Mouse (Mus musculus): ENCODE measurements at regions not wholly inside any gene's neighbourhood (a gene's known extent, or its start where the extent isn't known, plus 50 kb on each side); places are given as distances from the start of the nearest gene placed in this dataset.
A peak's percentile ranks its signal among the peaks of the same experiment; 100 is the strongest.

DNA sequence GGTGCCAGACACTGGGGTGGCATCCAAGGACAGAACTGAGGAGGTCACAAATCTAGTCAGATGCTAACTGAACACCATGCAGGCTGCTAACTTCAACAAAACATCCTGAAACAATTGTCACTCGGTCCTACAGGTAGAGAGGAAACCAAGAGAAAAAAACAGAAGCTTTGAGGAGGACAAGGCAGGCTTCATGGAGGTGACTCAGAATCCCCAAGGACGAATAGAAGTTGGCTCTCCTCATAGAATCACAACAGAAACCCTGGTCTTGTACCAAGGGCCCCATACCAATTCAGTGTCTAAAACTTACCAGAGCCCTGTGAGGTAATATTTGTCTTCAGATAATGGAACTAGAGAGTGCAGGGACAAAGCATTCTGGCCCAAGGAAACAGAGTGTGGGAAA, 206.1 kb upstream of the Tle3 start:
- Histone ChIP-seq H3K9me3 (no peaks in the 10 kb centered on the region), H3K4me1 (replicated peaks) (peaks cover 30% of the 10 kb centered on the region), H3K27ac (no peak overlapping the region), H3K4me3 (no peak overlapping the region), H3K27me3 (ENCODE audit: insufficient read depth, poor library complexity, severe bottlenecking) (peaks cover 45% of the 10 kb centered on the region), H3K36me3 (no peaks in the 10 kb centered on the region)
- WGBS: 81% methylated on average over 2 of the region's 2 CpGs
- DNase-seq (ENCODE audit: low spot score): no peak

DNA sequence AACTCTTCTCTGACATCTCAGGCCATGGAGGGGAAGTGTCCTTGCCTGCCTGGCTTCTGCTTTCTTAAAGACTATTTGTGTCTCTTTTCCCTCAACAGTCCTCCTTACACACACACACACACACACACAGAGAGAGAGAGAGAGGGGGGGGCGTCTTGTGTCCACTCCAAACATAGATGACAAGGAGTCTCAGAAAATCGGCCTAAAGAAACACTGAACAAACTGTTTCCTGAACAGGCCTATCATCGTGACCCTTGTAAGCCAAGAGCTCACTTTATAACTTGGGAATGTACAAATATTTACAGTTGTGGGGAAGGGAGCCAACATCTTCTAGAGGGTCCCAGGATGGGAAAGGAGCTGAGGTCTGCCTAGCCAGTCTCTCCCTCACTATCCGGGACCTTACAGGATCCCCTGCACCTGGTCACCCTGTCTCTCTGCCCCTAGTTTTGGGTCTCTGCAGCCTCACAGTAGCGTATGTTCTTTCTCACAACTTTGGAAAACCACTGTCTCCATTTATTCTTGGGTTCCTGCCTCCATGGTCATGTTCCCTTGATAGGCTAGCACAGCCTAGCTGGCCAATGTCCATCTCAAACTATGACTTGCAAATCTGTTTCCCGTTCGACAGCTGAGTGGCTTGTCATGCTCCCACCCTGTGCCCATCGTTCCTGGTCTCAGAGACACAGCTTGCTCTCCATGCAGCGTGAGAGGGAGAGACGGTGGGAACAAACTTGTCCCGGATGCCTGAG, 204.9 kb upstream of the Tle3 start:
- H3K4me1 ChIP-seq (replicated peaks): peaks cover 29% of the 10 kb centered on the region
- H3K27me3 ChIP-seq (ENCODE audit: insufficient read depth, poor library complexity, severe bottlenecking): peaks cover 42% of the 10 kb centered on the region
- no peak overlapping the region for H3K4me3 ChIP-seq
- WGBS: 84% methylated on average over 11 of the region's 11 CpGs
- no peaks in the 10 kb centered on the region for H3K36me3 ChIP-seq
- H3K9me3 ChIP-seq: no peaks in the 10 kb centered on the region
- no peak for DNase-seq (ENCODE audit: low spot score)
- no peak overlapping the region for H3K27ac ChIP-seq

DNA sequence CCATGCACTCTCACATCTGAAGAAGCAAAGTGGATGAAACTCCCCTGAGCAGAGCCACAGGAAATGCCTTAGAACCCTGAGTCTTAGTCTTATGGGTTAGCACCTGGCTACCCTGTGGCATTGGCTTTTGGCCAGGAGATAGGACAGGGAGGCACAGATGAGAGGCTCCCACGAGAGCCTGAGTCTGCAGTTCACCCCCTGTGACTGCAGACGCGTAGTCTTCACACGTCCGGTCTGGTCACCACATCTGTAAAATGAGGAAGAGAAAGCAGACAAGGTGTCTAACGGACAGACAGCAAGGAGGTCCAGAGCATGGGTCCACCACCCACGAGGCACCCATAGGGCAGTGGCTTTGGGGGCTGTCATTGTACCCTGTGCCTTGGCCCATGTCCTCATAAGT, 203.2 kb upstream of the Tle3 start:
- Histone ChIP-seq H3K9me3 (no peaks in the 10 kb centered on the region), H3K4me3 (no peak overlapping the region), H3K36me3 (no peaks in the 10 kb centered on the region), H3K27me3 (ENCODE audit: insufficient read depth, poor library complexity, severe bottlenecking) (peaks cover 38% of the 10 kb centered on the region), H3K4me1 (replicated peaks) (peaks cover 21% of the 10 kb centered on the region), H3K27ac (no peak overlapping the region)
- 87% methylated on average over 7 of the region's 7 CpGs for WGBS
- no peak for DNase-seq (ENCODE audit: low spot score)

- WGBS: 91% methylated on average over 9 of the region's 9 CpGs
- peaks cover 34% of the 10 kb centered on the region for H3K27me3 ChIP-seq (ENCODE audit: insufficient read depth, poor library complexity, severe bottlenecking)
- no peak for DNase-seq (ENCODE audit: low spot score)
These were observed 202.6 kb upstream of the Tle3 start for GRCm38 (mm10) chr9:61169506-61170090.

GRCm38 (mm10) chr9:61170921-61171320, 201.2 kb upstream of the Tle3 start:
- peaks cover 29% of the 10 kb centered on the region for H3K27me3 ChIP-seq (ENCODE audit: insufficient read depth, poor library complexity, severe bottlenecking)
- H3K4me1 ChIP-seq (replicated peaks): 0 out of 2 replicates have a peak, but pooled peaks cover 9% of the 10 kb centered on the region
- DNase-seq (ENCODE audit: low spot score): no peak
- H3K36me3 ChIP-seq: no peaks in the 10 kb centered on the region
- H3K9me3 ChIP-seq: no peaks in the 10 kb centered on the region
- H3K27ac ChIP-seq: no peak overlapping the region
- H3K4me3 ChIP-seq: no peak overlapping the region
- 87% methylated on average over 6 of the region's 6 CpGs for WGBS

More at GRCm38 (mm10) chr9:61169506-61170090, 202.6 kb upstream of the Tle3 start:
- no peak overlapping the region for H3K4me3 ChIP-seq
- peaks cover 15% of the 10 kb centered on the region for H3K4me1 ChIP-seq (replicated peaks)
- no peak overlapping the region for H3K27ac ChIP-seq
- H3K36me3 ChIP-seq: no peaks in the 10 kb centered on the region
- H3K9me3 ChIP-seq: no peaks in the 10 kb centered on the region

DNA sequence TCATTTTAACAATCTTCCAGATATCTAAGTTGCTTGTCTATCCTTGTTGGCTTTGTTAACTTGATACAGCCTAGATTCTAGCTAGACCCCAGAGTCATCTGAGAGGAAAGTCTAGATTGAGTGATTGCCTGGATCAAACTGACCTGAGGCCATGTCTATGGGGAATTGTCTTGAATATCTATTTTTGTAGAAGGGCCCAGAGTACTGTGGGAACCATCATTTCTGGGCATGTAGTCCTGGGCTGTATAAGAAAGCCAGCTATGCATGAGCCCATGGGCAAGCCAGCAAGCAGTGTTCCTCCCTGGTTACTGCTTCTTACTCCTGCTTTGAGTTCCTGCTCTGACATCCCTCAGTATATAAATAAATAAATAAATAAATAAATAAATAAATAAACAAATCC, 199.7 kb upstream of the Tle3 start:
- Histone ChIP-seq H3K9me3 (no peaks in the 10 kb centered on the region), H3K4me1 (replicated peaks) (0 out of 2 replicates have a peak, but pooled peaks cover 9% of the 10 kb centered on the region), H3K27me3 (ENCODE audit: insufficient read depth, poor library complexity, severe bottlenecking) (peaks cover 17% of the 10 kb centered on the region), H3K27ac (no peak overlapping the region), H3K4me3 (no peak overlapping the region), H3K36me3 (no peaks in the 10 kb centered on the region)
- no peak for DNase-seq (ENCODE audit: low spot score)

DNA sequence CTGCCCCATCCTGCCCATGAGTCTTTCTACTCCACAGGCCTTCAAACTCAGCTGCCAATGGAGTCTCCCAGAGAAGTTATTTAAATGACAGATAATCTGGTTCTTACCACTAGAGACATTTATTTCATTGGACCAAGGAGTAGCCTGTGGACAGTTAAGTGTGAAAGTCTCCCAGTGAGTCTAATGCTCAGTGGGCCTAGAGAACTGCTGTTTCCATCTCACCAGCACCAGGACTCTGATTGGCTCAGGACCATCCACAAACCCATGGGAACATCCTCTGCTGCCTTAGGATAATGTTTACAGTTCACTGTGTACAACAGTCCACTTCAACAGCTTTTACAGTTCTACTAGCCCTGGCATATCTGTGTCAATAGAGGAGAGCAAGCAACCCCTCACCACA, 198.6 kb upstream of the Tle3 start:
- Histone ChIP-seq H3K27me3 (ENCODE audit: insufficient read depth, poor library complexity, severe bottlenecking) (peaks cover 15% of the 10 kb centered on the region), H3K4me3 (no peak overlapping the region), H3K4me1 (replicated peaks) (0 out of 2 replicates have a peak, but pooled peaks cover 9% of the 10 kb centered on the region), H3K9me3 (no peaks in the 10 kb centered on the region), H3K27ac (no peak overlapping the region), H3K36me3 (no peaks in the 10 kb centered on the region)
- DNase-seq (ENCODE audit: low spot score): no peak

DNA sequence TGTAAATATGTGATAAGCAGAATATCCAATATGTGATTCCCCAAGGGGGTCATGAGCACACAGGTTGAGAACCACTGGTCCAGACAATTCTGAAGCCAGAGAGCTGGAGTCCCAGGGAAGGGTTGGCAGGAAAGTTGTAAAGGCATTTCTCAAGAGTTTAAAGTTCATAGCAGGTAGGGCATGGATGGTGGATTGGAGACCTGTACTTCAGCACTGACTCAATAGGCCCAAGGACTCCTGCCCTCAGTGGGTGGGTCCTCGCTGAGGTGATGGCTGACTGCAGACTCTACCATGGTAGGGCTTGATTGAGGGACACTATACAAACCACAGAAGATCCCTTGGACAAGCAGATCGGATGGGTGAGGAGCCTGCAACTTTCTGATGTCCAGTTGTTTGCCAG, 196.8 kb upstream of the Tle3 start:
- peaks cover 11% of the 10 kb centered on the region; the same call in 1 of the 2 replicates for H3K27me3 ChIP-seq (ENCODE audit: insufficient read depth, poor library complexity, severe bottlenecking)
- 0 out of 2 replicates have a peak, but pooled peaks cover 9% of the 10 kb centered on the region for H3K4me1 ChIP-seq (replicated peaks)
- H3K27ac ChIP-seq: no peak overlapping the region
- 95% methylated on average over 2 of the region's 2 CpGs for WGBS
- no peaks in the 10 kb centered on the region for H3K9me3 ChIP-seq
- no peak overlapping the region for H3K4me3 ChIP-seq
- no peak for DNase-seq (ENCODE audit: low spot score)
- H3K36me3 ChIP-seq: no peaks in the 10 kb centered on the region

DNA sequence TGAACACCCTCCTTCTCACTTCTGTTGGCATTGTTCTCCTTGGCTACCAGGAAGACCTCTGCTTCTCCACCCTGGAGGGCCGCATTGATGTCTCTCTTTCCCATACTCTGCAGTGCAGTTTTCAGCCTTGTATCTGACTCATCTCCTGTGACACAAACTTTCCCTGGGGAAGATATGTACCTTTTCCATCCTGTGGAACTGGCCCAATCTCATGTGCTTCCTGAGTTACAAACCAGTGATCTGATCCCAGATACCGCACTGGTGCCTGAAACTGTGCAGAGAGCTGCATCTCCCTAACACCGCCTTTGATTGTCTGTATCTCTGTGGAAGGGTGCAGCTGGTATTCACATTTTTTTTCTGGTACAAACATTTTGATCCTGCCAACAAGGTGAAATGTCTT, 195.3 kb upstream of the Tle3 start:
- no peaks in the 10 kb centered on the region for H3K36me3 ChIP-seq
- H3K9me3 ChIP-seq: no peaks in the 10 kb centered on the region
- WGBS: 94% methylated on average over 3 of the region's 3 CpGs
- H3K27me3 ChIP-seq (ENCODE audit: insufficient read depth, poor library complexity, severe bottlenecking): 0 out of 2 replicates have a peak, but pooled peaks cover 6% of the 10 kb centered on the region
- H3K4me3 ChIP-seq: no peak overlapping the region
- H3K27ac ChIP-seq: no peak overlapping the region
- H3K4me1 ChIP-seq (replicated peaks): 0 out of 2 replicates have a peak, but pooled peaks cover 9% of the 10 kb centered on the region
- DNase-seq (ENCODE audit: low spot score): no peak

DNA sequence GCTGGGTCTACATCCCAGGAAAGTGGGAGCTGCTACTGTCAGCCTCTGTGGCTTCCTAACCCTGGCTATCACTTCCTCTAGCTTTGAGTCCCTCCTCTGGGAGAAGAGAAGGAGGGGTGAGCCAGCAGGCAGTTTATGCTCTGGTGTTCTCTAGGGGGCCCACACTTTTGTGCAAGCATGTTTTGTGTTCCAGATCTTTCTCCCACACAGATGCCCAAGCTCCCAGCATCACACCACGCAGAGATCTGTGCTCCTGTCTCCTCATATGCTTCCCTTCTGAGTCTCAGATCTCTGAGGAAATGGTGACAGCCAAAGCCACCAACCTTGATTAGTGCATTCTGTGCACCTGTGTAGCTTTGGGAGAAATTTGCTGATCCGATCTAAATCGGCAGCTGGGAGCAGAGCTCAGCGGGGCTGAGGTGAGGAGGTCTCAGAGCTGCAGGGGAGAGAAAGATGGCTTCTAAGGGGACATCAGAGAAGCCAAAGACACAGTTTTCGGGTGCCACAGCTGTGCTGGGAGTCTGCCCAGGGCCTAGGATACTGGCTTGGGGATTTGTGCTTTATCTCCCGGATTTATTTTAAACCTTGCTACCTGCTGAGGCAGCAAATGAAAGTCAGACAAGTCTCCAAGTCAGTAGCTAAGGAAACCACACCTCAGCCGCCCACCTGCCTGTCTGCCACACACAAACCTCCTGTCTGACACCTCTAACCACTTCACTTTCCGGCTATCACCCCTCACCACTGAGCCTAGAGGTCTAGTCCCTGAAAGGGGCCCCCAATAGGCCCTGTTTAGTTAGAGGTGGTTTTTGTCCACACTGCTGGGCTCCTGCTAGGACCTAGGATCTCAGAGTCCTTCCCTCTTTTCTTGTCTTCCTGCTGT, 185.4 kb upstream of the Tle3 start:
- Histone ChIP-seq H3K4me3 (no peak overlapping the region), H3K36me3 (no peaks in the 10 kb centered on the region), H3K27ac (0 out of 2 replicates have a peak overlapping the region, but pooled peaks have one; percentile 20), H3K9me3 (0 out of 2 replicates have a peak, but pooled peaks cover 6% of the 10 kb centered on the region), H3K4me1 (replicated peaks) (peaks cover 17% of the 10 kb centered on the region), H3K27me3 (ENCODE audit: insufficient read depth, poor library complexity, severe bottlenecking) (0 out of 2 replicates have a peak, but pooled peaks cover 8% of the 10 kb centered on the region)
- DNase-seq (ENCODE audit: low spot score): no peak
- WGBS: 74% methylated on average over 8 of the region's 8 CpGs

- Histone ChIP-seq H3K4me3 (no peak overlapping the region), H3K27ac (0 out of 2 replicates have a peak overlapping the region, but pooled peaks have one; percentile 10), H3K36me3 (no peaks in the 10 kb centered on the region), H3K9me3 (0 out of 2 replicates have a peak, but pooled peaks cover 6% of the 10 kb centered on the region), H3K27me3 (ENCODE audit: insufficient read depth, poor library complexity, severe bottlenecking) (0 out of 2 replicates have a peak, but pooled peaks cover 8% of the 10 kb centered on the region), H3K4me1 (replicated peaks) (peaks cover 17% of the 10 kb centered on the region)
- 63% methylated on average over 3 of the region's 3 CpGs for WGBS
- no peak for DNase-seq (ENCODE audit: low spot score)
These were observed 184.3 kb upstream of the Tle3 start for GRCm38 (mm10) chr9:61187713-61188399.

- DNase-seq (ENCODE audit: low spot score): no peak
- H3K36me3 ChIP-seq: no peaks in the 10 kb centered on the region
- H3K4me1 ChIP-seq (replicated peaks): peaks cover 17% of the 10 kb centered on the region
- H3K9me3 ChIP-seq: 0 out of 2 replicates have a peak, but pooled peaks cover 6% of the 10 kb centered on the region
- 93% methylated on average over 8 of the region's 8 CpGs for WGBS
- no peak overlapping the region for H3K27ac ChIP-seq
- H3K4me3 ChIP-seq: no peak overlapping the region
- peaks cover 12% of the 10 kb centered on the region; the same call in 1 of the 2 replicates for H3K27me3 ChIP-seq (ENCODE audit: insufficient read depth, poor library complexity, severe bottlenecking)
These were observed 182.9 kb upstream of the Tle3 start for GRCm38 (mm10) chr9:61189295-61189694.
